ENCODE assay signal across 23 mouse cellular contexts in the genomic region with DNA sequence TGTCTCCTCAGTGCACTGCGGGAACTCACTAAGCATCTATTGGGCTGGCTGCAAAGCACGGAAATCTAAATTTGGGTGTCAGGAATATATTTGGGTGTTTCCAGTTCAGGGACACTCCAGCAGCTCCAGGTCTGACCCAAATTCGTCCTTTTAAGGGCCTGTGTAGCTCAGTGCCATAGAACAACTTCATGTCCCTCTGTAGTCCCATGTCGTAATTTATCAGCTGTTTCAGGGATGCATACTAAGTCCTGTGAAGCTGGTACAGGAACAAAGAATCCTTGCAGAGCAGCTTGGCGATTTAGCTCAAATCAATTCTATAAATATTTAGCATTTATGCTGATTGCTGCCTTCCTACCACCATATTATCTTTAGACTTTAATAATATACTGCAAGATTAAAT. TPM values are rescaled to one million over a fixed set of nuclear protein-coding genes. Genes with fewer than 3 reads are reported as not detected.
"Had no signal": no experiment of that assay in that cellular context is flagged by ENCODE, and none has a peak within 500 bp of the region (broad histone marks: within the 10 kb centered on the region; RNA-seq: fewer than 3 reads in every experiment).

No protein-coding gene starts in this region.

- DNase-seq: kidney, adult 18-20 months; kidney, postnatal 10 days; kidney, postnatal 4 days; lung, adult 2 months; lung, postnatal 36 days; thymus, adult 18-20 months; thymus, postnatal 25 days had no signal

- ATAC-seq: lung, postnatal 0 days had no signal

- H3K4me2 ChIP-seq: liver, embryonic 11.5 days; liver, embryonic 15.5 days; neural tube, embryonic 13.5 days had no signal

- H3K9me3 ChIP-seq: limb, embryonic 10.5 days; liver, embryonic 15.5 days; midbrain, embryonic 10.5 days; neural tube, embryonic 13.5 days had no signal

- H3K27me3 ChIP-seq: liver, embryonic 15.5 days had no signal

- H3K36me3 ChIP-seq: liver, embryonic 15.5 days; neural tube, embryonic 13.5 days had no signal

- H3K4me1 ChIP-seq: limb, embryonic 10.5 days; liver, embryonic 15.5 days; midbrain, embryonic 10.5 days; neural tube, embryonic 13.5 days had no signal

- H3K9ac ChIP-seq: liver, embryonic 15.5 days; neural tube, embryonic 13.5 days had no signal

- H3K27ac ChIP-seq: left cerebral cortex, adult 2 months; limb, embryonic 10.5 days; liver, embryonic 15.5 days; midbrain, embryonic 10.5 days; neural tube, embryonic 13.5 days; stomach, postnatal 0 days had no signal

- H3K4me3 ChIP-seq: left cerebral cortex, adult 2 months; limb, embryonic 10.5 days; liver, embryonic 15.5 days; midbrain, embryonic 10.5 days; myocyte; neural tube, embryonic 13.5 days had no signal

RNA-seq across cellular contexts. Expression of gene 4930544G11Rik, which starts 37.0 kb away (rescaled TPM):
- total RNA-seq: layer of hippocampus, adult 8-10 months; layer of hippocampus, postnatal 14 days; left cerebral cortex, adult 2 months; left cerebral cortex, postnatal 14 days; megakaryocyte progenitor cell, adult 5-6 weeks had no signal
- polyA plus RNA-seq: kidney, embryonic 14.5 days; limb, embryonic 10.5 days; limb, embryonic 14.5 days; liver, embryonic 11.5 days; liver, embryonic 15.5 days; lung, adult 2 months; lung, postnatal 0 days; midbrain, embryonic 10.5 days; myocyte; neural tube, embryonic 13.5 days; stomach, postnatal 0 days; urinary bladder, adult 2 months had no signal
